Mouse (Mus musculus): Measurements from ENCODE around the gene Zfp82.

DNA sequence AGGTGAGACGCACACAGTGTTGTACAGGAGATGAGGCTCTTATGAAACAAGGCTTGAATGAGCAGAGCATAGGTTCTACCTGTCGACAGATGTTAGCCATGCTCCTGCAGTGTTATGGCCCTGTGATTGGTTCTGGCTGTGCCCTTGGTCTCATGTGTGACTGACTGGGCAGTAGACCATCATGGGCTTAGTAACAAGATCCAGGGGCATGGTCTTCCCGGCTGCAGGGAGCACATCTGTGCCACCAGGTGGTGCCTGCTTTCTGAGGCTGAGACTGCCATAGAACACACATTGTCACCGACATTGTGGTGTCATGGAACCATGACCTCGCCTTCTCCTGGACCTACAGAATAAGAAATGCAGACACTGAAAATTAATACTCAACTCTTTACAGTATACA, 47.3 kb downstream of the Zfp82 start:
- TF ChIP-seq CTCF (IDR thresholded peaks at IDR 0.05; ENCODE audit: extremely low read depth, insufficient read depth, low read length) (no peak), POLR2A (IDR thresholded peaks at IDR 0.05; ENCODE audit: extremely low read depth, insufficient read depth, low read length) (no peak)
